Mouse (Mus musculus): ENCODE measurements around the gene Lyst. TPM values are rescaled to one million over a fixed set of nuclear protein-coding genes. Genes with fewer than 3 reads are reported as not detected.
"Not testable (repeated sequence)": the region's sequence is repeated elsewhere in the genome, so short reads cannot be mapped to it uniquely, and the experiment has no call there.

The Lyst gene
- polyA plus RNA-seq (2016; fragmentation: Nextera tagmentation; extraction: Ambion mirVana), result 2.3 TPM in 2 replicates

GRCm38 (mm10) chr13:13590048-13591011, at the start of gene Lyst:
TSS of gene Lyst (plus strand) at chr13:13590397.
- H3K4me1 ChIP-seq, result peaks cover 5% of the 10 kb centered on the region; the same call in 1 of the 2 replicates
- H3K4me3 ChIP-seq, result peak within 1 kb of the TSS; percentile 85
- peak; percentile 99 for DNase-seq (ENCODE audit: low spot score)
- WGBS, result under 1% methylated on average over 87 of the region's 88 CpGs
- H3K9me3 ChIP-seq (replicated peaks), result no peaks in the 10 kb centered on the region
- H3K27ac ChIP-seq, result peak within 1 kb of the TSS; percentile 86
- no peaks in the 10 kb centered on the region; the same call in 1 of the 2 replicates for H3K27me3 ChIP-seq (ENCODE audit: low read depth, poor library complexity, severe bottlenecking)
- H3K36me3 ChIP-seq, result no peaks in the 10 kb centered on the region

GRCm38 (mm10) chr13:13543073-13543472, 47.1 kb upstream of the Lyst start:
- H3K4me3 ChIP-seq; H3K27ac ChIP-seq; H3K4me1 ChIP-seq; H3K9me3 ChIP-seq (replicated peaks); DNase-seq (ENCODE audit: low spot score); H3K27me3 ChIP-seq (ENCODE audit: low read depth, poor library complexity, severe bottlenecking); H3K36me3 ChIP-seq: not testable (repeated sequence)
- WGBS, result 94% methylated on average over 10 of the region's 10 CpGs

GRCm38 (mm10) chr13:13546792-13547191, 43.4 kb upstream of the Lyst start:
- Histone ChIP-seq H3K36me3 (no peaks in the 10 kb centered on the region), H3K27ac (no peak overlapping the region), H3K9me3 (replicated peaks) (no peaks in the 10 kb centered on the region), H3K4me1 (no peaks in the 10 kb centered on the region), H3K4me3 (no peak overlapping the region), H3K27me3 (ENCODE audit: low read depth, poor library complexity, severe bottlenecking) (no peaks in the 10 kb centered on the region)
- WGBS, result 72% methylated on average over 3 of the region's 3 CpGs
- no peak for DNase-seq (ENCODE audit: low spot score)

- WGBS, result 91% methylated on average over 4 of the region's 4 CpGs
- Histone ChIP-seq H3K4me1 (no peaks in the 10 kb centered on the region), H3K9me3 (replicated peaks) (no peaks in the 10 kb centered on the region), H3K27me3 (ENCODE audit: low read depth, poor library complexity, severe bottlenecking) (no peaks in the 10 kb centered on the region), H3K36me3 (no peaks in the 10 kb centered on the region), H3K4me3 (no peak overlapping the region), H3K27ac (no peak overlapping the region)
- no peak for DNase-seq (ENCODE audit: low spot score)
Measured at GRCm38 (mm10) chr13:13547889-13548288, 42.3 kb upstream of the Lyst start.

GRCm38 (mm10) chr13:13548431-13549190, 41.6 kb upstream of the Lyst start:
- no peaks in the 10 kb centered on the region for H3K27me3 ChIP-seq (ENCODE audit: low read depth, poor library complexity, severe bottlenecking)
- no peaks in the 10 kb centered on the region for H3K4me1 ChIP-seq
- no peaks in the 10 kb centered on the region for H3K36me3 ChIP-seq
- no peaks in the 10 kb centered on the region for H3K9me3 ChIP-seq (replicated peaks)
- H3K4me3 ChIP-seq, result no peak overlapping the region
- no peak for DNase-seq (ENCODE audit: low spot score)
- H3K27ac ChIP-seq, result no peak overlapping the region
- WGBS, result 89% methylated on average over 6 of the region's 6 CpGs

- Histone ChIP-seq H3K4me1 (no peaks in the 10 kb centered on the region), H3K27me3 (ENCODE audit: low read depth, poor library complexity, severe bottlenecking) (no peaks in the 10 kb centered on the region), H3K36me3 (no peaks in the 10 kb centered on the region), H3K4me3 (no peak overlapping the region), H3K27ac (no peak overlapping the region), H3K9me3 (replicated peaks) (no peaks in the 10 kb centered on the region)
- 74% methylated on average over 9 of the region's 9 CpGs for WGBS
- DNase-seq (ENCODE audit: low spot score), result no peak
Measured at GRCm38 (mm10) chr13:13549687-13550660, 40.2 kb upstream of the Lyst start.

- H3K36me3 ChIP-seq, result no peaks in the 10 kb centered on the region
Measured at GRCm38 (mm10) chr13:13552020-13552419, 38.2 kb upstream of the Lyst start.

GRCm38 (mm10) chr13:13553660-13554059, 36.5 kb upstream of the Lyst start:
- Histone ChIP-seq H3K27ac (no peak overlapping the region), H3K36me3 (no peaks in the 10 kb centered on the region), H3K4me1 (no peaks in the 10 kb centered on the region), H3K4me3 (no peak overlapping the region), H3K9me3 (replicated peaks) (no peaks in the 10 kb centered on the region), H3K27me3 (ENCODE audit: low read depth, poor library complexity, severe bottlenecking) (no peaks in the 10 kb centered on the region)
- DNase-seq (ENCODE audit: low spot score), result no peak
- 80% methylated on average over 1 of the region's 1 CpGs for WGBS

More at GRCm38 (mm10) chr13:13552020-13552419, 38.2 kb upstream of the Lyst start:
- WGBS, result 67% methylated on average over 3 of the region's 3 CpGs
- Histone ChIP-seq H3K4me3 (no peak overlapping the region), H3K27me3 (ENCODE audit: low read depth, poor library complexity, severe bottlenecking) (no peaks in the 10 kb centered on the region), H3K9me3 (replicated peaks) (no peaks in the 10 kb centered on the region), H3K4me1 (no peaks in the 10 kb centered on the region), H3K27ac (no peak overlapping the region)
- no peak for DNase-seq (ENCODE audit: low spot score)

GRCm38 (mm10) chr13:13555196-13555595, 35.0 kb upstream of the Lyst start:
- Histone ChIP-seq H3K27me3 (ENCODE audit: low read depth, poor library complexity, severe bottlenecking) (no peaks in the 10 kb centered on the region), H3K27ac (no peak overlapping the region), H3K4me1 (no peaks in the 10 kb centered on the region), H3K4me3 (no peak overlapping the region), H3K9me3 (replicated peaks) (no peaks in the 10 kb centered on the region), H3K36me3 (no peaks in the 10 kb centered on the region)
- no peak for DNase-seq (ENCODE audit: low spot score)
- 95% methylated on average over 3 of the region's 3 CpGs for WGBS

GRCm38 (mm10) chr13:13557001-13557743, 33.0 kb upstream of the Lyst start:
- 92% methylated on average over 5 of the region's 5 CpGs for WGBS
- H3K4me3 ChIP-seq, result no peak overlapping the region
- H3K36me3 ChIP-seq, result no peaks in the 10 kb centered on the region
- no peak for DNase-seq (ENCODE audit: low spot score)
- no peaks in the 10 kb centered on the region for H3K27me3 ChIP-seq (ENCODE audit: low read depth, poor library complexity, severe bottlenecking)
- H3K9me3 ChIP-seq (replicated peaks), result no peaks in the 10 kb centered on the region
- no peak overlapping the region for H3K27ac ChIP-seq
- no peaks in the 10 kb centered on the region for H3K4me1 ChIP-seq

- no peaks in the 10 kb centered on the region for H3K4me1 ChIP-seq
- DNase-seq (ENCODE audit: low spot score), result no peak
- H3K4me3 ChIP-seq, result no peak overlapping the region
- no peaks in the 10 kb centered on the region for H3K9me3 ChIP-seq (replicated peaks)
- no peaks in the 10 kb centered on the region for H3K27me3 ChIP-seq (ENCODE audit: low read depth, poor library complexity, severe bottlenecking)
- H3K36me3 ChIP-seq, result no peaks in the 10 kb centered on the region
- no peak overlapping the region for H3K27ac ChIP-seq
- WGBS, result 74% methylated on average over 2 of the region's 2 CpGs
Measured at GRCm38 (mm10) chr13:13558251-13558650, 31.9 kb upstream of the Lyst start.

- no peaks in the 10 kb centered on the region for H3K9me3 ChIP-seq (replicated peaks)
- no peaks in the 10 kb centered on the region for H3K27me3 ChIP-seq (ENCODE audit: low read depth, poor library complexity, severe bottlenecking)
- H3K36me3 ChIP-seq, result no peaks in the 10 kb centered on the region
- no peak overlapping the region for H3K27ac ChIP-seq
- no peaks in the 10 kb centered on the region for H3K4me1 ChIP-seq
- WGBS, result 82% methylated on average over 5 of the region's 5 CpGs
- DNase-seq (ENCODE audit: low spot score), result no peak
- no peak overlapping the region for H3K4me3 ChIP-seq
Measured at GRCm38 (mm10) chr13:13558900-13559299, 31.3 kb upstream of the Lyst start.

Data from limb, embryonic 10.5 days (tissue).